Mouse (Mus musculus) layer of hippocampus, postnatal 14 days (tissue): ENCODE data around the gene Lingo1. TPM values are rescaled to one million over a fixed set of nuclear protein-coding genes. Genes with fewer than 3 reads are reported as not detected.

Experiments used
- DNase-seq, 2 experiments: peaks; one replicate each; pipeline ENCODE4 v3.0.0; 2021 to 2022; ENCODE audit warnings: low spot score in 2 of 2, mixed read lengths in 1 of 2
- long read RNA-seq, 2 experiments: library from polyadenylated mRNA; stranded (forward); transcript quantifications; one replicate each; pipeline ENCODE4 v2.0.0; 2021
- total RNA-seq, 2 experiments: library from RNA; stranded (reverse); gene quantifications; 2 replicates each; pipeline ENCODE4 v1.2.3; 2021

Gene Lingo1
- total RNA-seq = 100 to 1,000 TPM; 293 to 311 TPM
- long read RNA-seq, experiment 1, transcript Lingo1-203 (2 exons, 2,782 nt) = major isoform, 58 of 116 reads
- long read RNA-seq, experiment 1, partial matches to known transcripts = 1 of 116 reads
- long read RNA-seq, experiment 1, other reads (novel, unspliced or antisense) = 56 of 116 reads
- long read RNA-seq, experiment 2, transcript Lingo1-203 (2 exons, 2,782 nt) = major isoform, 55 of 127 reads
- long read RNA-seq, experiment 2, partial matches to known transcripts = 0 of 127 reads
- long read RNA-seq, experiment 2, other reads (novel, unspliced or antisense) = 72 of 127 reads

- peak; percentile 74 to 75 for DNase-seq
These were observed at the start of gene Lingo1 for GRCm38 (mm10) chr9:56795721-56796655. Gene Lingo1 (minus strand): TSS chr9:56796468.

- no peak for DNase-seq
These were observed 48.4 kb upstream of the Lingo1 start for GRCm38 (mm10) chr9:56844644-56845043.

DNA sequence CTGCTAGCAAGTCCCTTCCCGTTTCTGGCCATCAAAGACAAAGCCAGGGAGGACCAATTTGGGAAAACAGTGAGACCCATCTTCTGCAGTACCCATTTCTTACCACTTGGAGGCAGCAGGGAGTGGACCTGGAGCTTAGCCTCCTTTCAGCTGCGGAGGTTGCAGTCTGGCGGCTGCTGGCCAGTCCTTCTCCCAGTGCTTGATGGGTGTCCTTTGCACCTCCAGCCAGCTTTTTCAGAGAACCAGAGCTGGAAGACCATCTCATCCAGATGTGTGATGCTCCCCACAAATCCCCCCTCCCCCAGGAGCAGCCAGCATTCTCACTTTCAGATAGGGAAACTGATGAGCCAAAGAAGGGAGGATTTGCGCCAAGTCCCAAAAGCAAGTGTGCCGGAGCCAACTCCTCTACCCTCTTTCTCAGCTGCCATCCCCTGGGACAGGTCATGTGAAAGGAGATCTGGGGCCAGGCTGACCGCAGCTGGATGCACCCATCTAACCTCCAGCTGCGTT lies 47.5 kb upstream of the Lingo1 start:
- DNase-seq = peak; percentile 77 to 79

- DNase-seq = no peak
These were observed 46.0 kb upstream of the Lingo1 start for GRCm38 (mm10) chr9:56842303-56842719.

- DNase-seq = no peak
These were observed 45.6 kb upstream of the Lingo1 start for GRCm38 (mm10) chr9:56841864-56842263.

GRCm38 (mm10) chr9:56840721-56841120 lies 44.5 kb upstream of the Lingo1 start:
- DNase-seq = no peak

GRCm38 (mm10) chr9:56835152-56835551 lies 38.9 kb upstream of the Lingo1 start:
- DNase-seq = no peak

GRCm38 (mm10) chr9:56832900-56833299 lies 36.6 kb upstream of the Lingo1 start:
- DNase-seq = no peak

DNA sequence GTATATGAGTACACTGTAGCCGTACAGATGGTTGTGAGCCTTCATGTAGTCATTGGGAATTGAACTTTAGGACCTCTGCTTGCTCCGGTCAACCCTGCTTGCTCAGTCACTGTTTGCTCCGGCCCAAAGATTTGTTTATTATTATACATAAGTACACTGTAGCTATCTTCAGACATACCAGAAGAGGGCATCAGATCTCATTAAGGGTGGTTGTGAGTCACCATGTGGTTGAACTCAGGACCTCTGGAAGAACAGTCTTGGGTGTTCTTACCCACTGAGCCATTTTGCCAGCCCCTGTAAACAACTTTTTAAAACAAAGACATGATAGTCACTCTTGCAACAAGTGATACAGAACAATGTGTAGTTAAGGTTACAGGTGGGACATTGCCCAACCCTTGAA lies 35.6 kb upstream of the Lingo1 start:
- no peak for DNase-seq

- peak in 1 of 2 experiments; percentile 52 for DNase-seq
These were observed 33.9 kb upstream of the Lingo1 start for GRCm38 (mm10) chr9:56830162-56830561.

GRCm38 (mm10) chr9:56828841-56829240 lies 32.6 kb upstream of the Lingo1 start:
- no peak for DNase-seq

- no peak for DNase-seq
These were observed 31.9 kb upstream of the Lingo1 start for GRCm38 (mm10) chr9:56828146-56828545.

DNA sequence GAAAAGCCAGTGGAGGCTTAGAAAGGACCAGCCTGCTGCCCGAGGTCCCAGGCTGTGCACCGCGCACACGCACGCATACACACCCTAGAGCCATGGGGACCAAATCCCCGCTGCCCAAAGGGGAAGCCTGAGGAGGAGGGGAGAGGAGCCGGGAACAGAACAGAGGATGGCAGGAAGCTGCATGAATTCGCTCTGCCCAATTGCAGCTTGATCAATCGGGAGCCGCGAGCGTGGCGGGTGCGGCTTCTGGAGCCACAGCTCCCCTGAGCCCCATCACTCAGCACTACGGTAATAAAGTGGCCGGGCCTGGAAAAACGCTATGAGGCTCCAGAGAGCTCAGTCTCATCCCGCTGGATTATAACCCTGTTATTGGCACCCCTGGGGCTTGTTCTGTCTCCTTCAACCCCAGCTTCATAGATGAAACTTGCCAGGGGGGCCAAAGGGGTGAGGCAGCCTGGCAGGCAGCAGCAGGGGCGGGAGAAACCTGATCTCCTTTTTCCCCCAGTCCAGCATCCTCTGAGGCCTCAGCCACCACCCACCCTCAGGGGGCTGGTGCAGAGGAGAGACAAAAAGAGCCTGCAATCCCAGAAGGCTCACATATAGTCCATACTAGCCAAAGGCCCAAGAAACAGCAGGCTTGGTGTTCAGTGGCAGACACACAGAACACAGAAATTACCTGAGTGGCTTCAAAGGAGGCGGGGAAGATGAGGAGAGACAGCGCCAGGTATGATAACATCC lies 29.4 kb upstream of the Lingo1 start:
- DNase-seq = no peak

DNA sequence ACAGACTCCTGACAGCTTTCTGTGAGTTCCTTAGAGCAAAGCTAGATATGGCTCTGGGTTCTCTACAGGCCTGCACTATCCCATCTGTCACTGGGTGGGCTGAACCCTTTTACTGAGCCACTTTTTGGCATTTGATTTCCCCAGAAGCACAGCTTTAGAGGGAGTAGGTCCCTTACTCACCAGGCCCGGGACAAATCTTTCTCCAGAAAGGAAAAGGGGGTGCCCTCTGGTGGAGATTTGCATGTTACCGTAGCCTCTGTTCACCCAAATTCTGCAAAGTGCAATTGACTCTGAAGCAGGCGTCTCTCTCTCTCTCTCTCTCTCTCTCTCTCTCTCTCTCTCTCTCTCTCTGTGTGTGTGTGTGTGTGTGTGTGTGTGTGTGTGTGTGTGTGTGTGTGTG lies 28.6 kb upstream of the Lingo1 start:
- no peak for DNase-seq

- no peak for DNase-seq
These were observed 14.6 kb upstream of the Lingo1 start for GRCm38 (mm10) chr9:56810916-56811315.

GRCm38 (mm10) chr9:56807990-56808389 lies 11.7 kb upstream of the Lingo1 start:
- no peak for DNase-seq

DNA sequence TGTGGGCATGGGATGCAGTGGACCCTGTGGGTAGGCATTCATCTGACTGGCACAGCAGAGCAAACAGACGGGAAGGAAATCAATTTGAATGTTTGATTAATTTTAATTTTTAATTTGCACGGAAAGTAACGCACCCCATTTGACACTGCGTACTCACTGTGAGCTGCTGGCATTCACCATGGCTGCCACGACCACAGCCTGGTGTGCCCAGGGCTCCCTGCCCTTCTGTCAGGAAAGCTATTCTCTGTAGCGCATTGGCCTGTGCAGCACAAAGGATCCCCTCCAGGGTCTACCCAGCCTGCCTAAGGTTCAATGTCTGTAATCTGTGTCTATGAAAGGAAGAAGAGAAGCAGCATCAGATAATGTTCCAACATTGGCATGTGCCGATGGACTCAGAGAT lies 6.9 kb upstream of the Lingo1 start:
- DNase-seq = peak in 1 of 2 experiments; percentile 35

DNA sequence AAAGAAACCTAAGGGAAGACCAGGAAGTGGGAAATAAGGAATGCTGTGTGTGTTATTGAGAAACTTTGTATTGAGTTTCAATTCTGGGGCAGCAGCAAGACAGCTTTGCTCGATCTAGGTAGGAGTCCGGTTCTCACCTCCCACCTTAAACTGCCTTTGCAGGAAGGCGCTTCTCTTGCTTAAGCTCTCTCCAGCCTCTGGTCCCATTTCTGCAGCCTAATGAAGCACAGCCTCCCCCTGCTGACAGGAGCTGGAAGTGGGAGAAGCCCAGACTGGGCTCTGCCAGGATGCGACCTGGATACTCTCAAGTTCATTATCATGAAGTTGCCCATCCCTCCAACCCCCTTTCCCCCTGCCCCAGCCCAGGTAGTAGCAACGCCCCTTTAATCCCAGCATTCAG lies 1.6 kb upstream of the Lingo1 start:
- DNase-seq = peak; percentile 70 to 81

- peak in 1 of 2 experiments; percentile 55 for DNase-seq
These were observed 426 bp upstream of the Lingo1 start for GRCm38 (mm10) chr9:56796656-56797131.

GRCm38 (mm10) chr9:56791696-56792261 lies 4.5 kb downstream of the Lingo1 start:
- DNase-seq = no peak

DNA sequence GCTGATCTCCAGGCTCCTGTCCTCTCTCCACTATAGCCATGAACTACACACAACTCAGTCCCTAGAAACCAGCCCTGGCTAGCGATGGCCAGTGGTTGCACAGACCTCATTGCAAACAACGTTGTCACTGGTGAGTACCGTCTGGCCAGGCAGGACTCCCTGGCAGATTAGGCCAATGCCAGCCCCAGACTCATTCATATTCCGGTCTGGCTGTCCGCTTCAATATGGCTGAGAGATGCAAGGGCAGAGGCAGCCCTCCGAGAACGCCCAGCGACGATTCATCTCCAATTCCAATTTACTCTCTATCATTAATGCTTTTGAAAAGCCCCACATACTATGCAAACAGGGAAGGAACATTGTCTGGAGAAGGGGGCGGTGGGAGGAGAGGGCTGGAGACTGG lies 11.7 kb downstream of the Lingo1 start:
- no peak for DNase-seq
